18 mouse cellular contexts compared by ENCODE assay signal in the genomic region with DNA sequence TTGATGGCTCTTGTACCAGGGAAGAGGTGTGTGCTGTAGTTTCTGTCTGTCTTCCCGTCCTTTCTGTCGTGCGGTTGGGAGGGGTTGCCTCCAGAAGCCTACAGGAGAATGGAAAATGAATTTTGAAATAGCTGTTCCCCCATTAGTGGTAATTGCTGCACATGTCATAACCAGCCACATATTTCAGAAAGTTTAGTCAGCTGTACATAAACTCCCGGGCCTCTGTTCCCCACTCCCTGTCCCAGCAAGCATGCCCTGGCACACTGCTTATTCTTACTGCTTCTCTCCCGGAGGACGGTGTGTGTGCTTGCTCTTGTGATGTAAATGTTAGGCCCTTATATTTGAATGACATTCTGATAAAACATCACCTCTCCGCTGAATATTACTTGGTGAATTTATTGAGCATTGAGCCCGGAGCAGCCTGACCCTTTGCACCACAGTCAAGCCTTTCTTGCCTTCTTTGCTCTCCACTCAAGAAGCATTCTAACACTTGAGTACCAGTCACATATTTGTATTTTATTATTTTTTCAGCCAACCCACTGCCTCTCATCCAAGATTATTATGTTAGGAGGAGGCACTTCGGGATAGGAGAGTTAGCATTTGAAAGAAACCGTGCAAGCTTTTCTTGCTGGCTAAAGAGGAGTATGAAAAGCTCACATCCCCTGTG.
DNase-seq lines count a peak whose midpoint lies in the region; ATAC-seq and TF ChIP-seq lines count a peak whose summit lies in the region.
"Had no signal": no experiment of that assay in that cellular context is flagged by ENCODE, and none has a peak within 500 bp of the region (broad histone marks: within the 10 kb centered on the region; RNA-seq: fewer than 3 reads in every experiment).

No protein-coding gene starts in this region.

- no peak overlapping the region for H3K4me3 ChIP-seq in forebrain, embryonic 11.5 days (ENCODE audit: low read depth, low read length)
- H3K4me3 ChIP-seq in forebrain, embryonic 12.5 days (replicated peaks), result no peak overlapping the region
- H3K4me3 ChIP-seq in lung, postnatal 0 days (ENCODE audit: low read depth, low read length), result no peak overlapping the region
- H3K4me3 ChIP-seq: heart, adult 2 months; heart, embryonic 13.5 days; hindbrain, embryonic 13.5 days; layer of hippocampus, adult 2 months; limb, embryonic 12.5 days; liver, embryonic 13.5 days; midbrain, embryonic 10.5 days; myocyte; neural tube, embryonic 15.5 days had no signal

- H3K27me3 ChIP-seq in forebrain, embryonic 11.5 days (ENCODE audit: control insufficient read depth, insufficient read depth, low read length), result no peaks in the 10 kb centered on the region
- peaks cover 18% of the 10 kb centered on the region; the same call in 1 of the 2 replicates for H3K27me3 ChIP-seq in forebrain, embryonic 12.5 days
- H3K27me3 ChIP-seq in lung, postnatal 0 days (replicated peaks; ENCODE audit: insufficient read depth, low read length), result no peaks in the 10 kb centered on the region
- H3K27me3 ChIP-seq: heart, embryonic 13.5 days; liver, embryonic 13.5 days had no signal

- H3K9me3 ChIP-seq in forebrain, embryonic 11.5 days (ENCODE audit: control insufficient read depth, low read length), result no peaks in the 10 kb centered on the region
- H3K9me3 ChIP-seq in forebrain, embryonic 12.5 days, result no peaks in the 10 kb centered on the region
- H3K9me3 ChIP-seq in lung, postnatal 0 days (ENCODE audit: low read length), result no peaks in the 10 kb centered on the region
- H3K9me3 ChIP-seq: heart, embryonic 13.5 days; hindbrain, embryonic 13.5 days; limb, embryonic 12.5 days; liver, embryonic 13.5 days; midbrain, embryonic 10.5 days; neural tube, embryonic 15.5 days had no signal

- no peak for ATAC-seq in forebrain, embryonic 11.5 days (replicated peaks; ENCODE audit: low FRiP score)
- no peak for ATAC-seq in forebrain, embryonic 12.5 days (ENCODE audit: low FRiP score)
- ATAC-seq in lung, postnatal 0 days, result peak; percentile 50; the same call in 1 of the 2 replicates

- 78% methylated on average over 10 of the region's 10 CpGs for WGBS in forebrain, embryonic 11.5 days
- WGBS in forebrain, embryonic 12.5 days, result 67% methylated on average over 10 of the region's 10 CpGs
- 61% methylated on average over 10 of the region's 10 CpGs for WGBS in lung, postnatal 0 days

- peak; percentile 6 for DNase-seq in forebrain, embryonic 11.5 days (ENCODE audit: low spot score)
- peak; percentile 70 for DNase-seq in lung, postnatal 0 days (ENCODE audit: low spot score)
- DNase-seq in lung, adult 18-20 months, result no peak
- peak; percentile 74 for DNase-seq in Muller cell, postnatal 12 days (ENCODE audit: inconsistent ontology term)
- DNase-seq in retina, postnatal 1 day, result peak; percentile 46
- no peak for DNase-seq in left cerebral cortex, adult 9 months (ENCODE audit: low spot score in 2 of 2)
- no peak for DNase-seq in layer of hippocampus, adult 18-20 months (ENCODE audit: low spot score in 2 of 2)

- H3K27ac ChIP-seq in forebrain, embryonic 11.5 days (ENCODE audit: low read depth, low read length), result no peak overlapping the region
- H3K27ac ChIP-seq in forebrain, embryonic 12.5 days, result no peak overlapping the region
- no peak overlapping the region for H3K27ac ChIP-seq in lung, postnatal 0 days (ENCODE audit: low read length)
- H3K27ac ChIP-seq: heart, adult 2 months; heart, embryonic 13.5 days; hindbrain, embryonic 13.5 days; layer of hippocampus, adult 2 months; limb, embryonic 12.5 days; liver, embryonic 13.5 days; midbrain, embryonic 10.5 days; neural tube, embryonic 15.5 days had no signal

- H3K9ac ChIP-seq in forebrain, embryonic 11.5 days (ENCODE audit: low read length), result no peak overlapping the region
- no peak overlapping the region for H3K9ac ChIP-seq in forebrain, embryonic 12.5 days
- no peak overlapping the region for H3K9ac ChIP-seq in lung, postnatal 0 days (replicated peaks; ENCODE audit: low read depth)
- H3K9ac ChIP-seq: forebrain, postnatal 0 days; heart, embryonic 13.5 days; hindbrain, embryonic 13.5 days; limb, embryonic 12.5 days; liver, embryonic 13.5 days; neural tube, embryonic 15.5 days had no signal

- no peak for TF ChIP-seq EP300 in lung, postnatal 0 days (IDR thresholded peaks at IDR 0.05)

- H3K36me3 ChIP-seq in forebrain, embryonic 11.5 days (ENCODE audit: control insufficient read depth, insufficient read depth, low read length), result no peaks in the 10 kb centered on the region
- no peaks in the 10 kb centered on the region; the same call in 1 of the 2 replicates for H3K36me3 ChIP-seq in forebrain, embryonic 12.5 days (replicated peaks)
- H3K36me3 ChIP-seq in lung, postnatal 0 days (ENCODE audit: insufficient read depth, low read length), result no peaks in the 10 kb centered on the region
- H3K36me3 ChIP-seq: hindbrain, embryonic 13.5 days had no signal

- no peak overlapping the region for H3K4me2 ChIP-seq in forebrain, embryonic 11.5 days (ENCODE audit: low read depth, low read length, severe bottlenecking)
- no peak overlapping the region for H3K4me2 ChIP-seq in forebrain, embryonic 12.5 days
- no peak overlapping the region for H3K4me2 ChIP-seq in lung, postnatal 0 days (replicated peaks; ENCODE audit: low read depth, low read length)
- H3K4me2 ChIP-seq: heart, embryonic 13.5 days; hindbrain, embryonic 13.5 days; limb, embryonic 12.5 days; liver, embryonic 13.5 days; neural tube, embryonic 15.5 days had no signal

- H3K4me1 ChIP-seq in forebrain, embryonic 11.5 days (replicated peaks; ENCODE audit: control insufficient read depth, insufficient read depth, low read length), result no peaks in the 10 kb centered on the region; the same call in 1 of the 2 replicates
- peaks cover 31% of the 10 kb centered on the region; the same call in 1 of the 2 replicates for H3K4me1 ChIP-seq in forebrain, embryonic 12.5 days
- H3K4me1 ChIP-seq in lung, postnatal 0 days (ENCODE audit: insufficient read depth, low read depth, low read length), result no peaks in the 10 kb centered on the region; the same call in 1 of the 2 replicates
- H3K4me1 ChIP-seq: limb, embryonic 12.5 days; liver, embryonic 13.5 days had no signal

- no peak for TF ChIP-seq CTCF in lung, postnatal 0 days (IDR thresholded peaks at IDR 0.05)

Comparison
In these comparisons a context has a peak if more than half of its experiments do, and no peak if none do; other contexts are left out.
1. DNase-seq: peak in forebrain, embryonic 11.5 days (single experiment), lung, postnatal 0 days (single experiment), Muller cell, postnatal 12 days (single experiment) and retina, postnatal 1 day (single experiment); none in lung, adult 18-20 months (0 of 2), left cerebral cortex, adult 9 months (0 of 2) and layer of hippocampus, adult 18-20 months (0 of 2).